Mouse (Mus musculus) heart, postnatal 0 days (tissue): Measurements from ENCODE around the gene Ccdc187.

ENCODE experiments used
- CTCF ChIP-seq: IDR thresholded peaks from 2 replicates; pipeline ENCODE4 v1.5.1; 2016; ENCODE audit warnings: antibody characterized with exemption, control low read depth, low read depth
- EP300 ChIP-seq: IDR thresholded peaks from 2 replicates; pipeline ENCODE4 v1.6.1; 2016; ENCODE audit warnings: antibody characterized with exemption, low read depth

DNA sequence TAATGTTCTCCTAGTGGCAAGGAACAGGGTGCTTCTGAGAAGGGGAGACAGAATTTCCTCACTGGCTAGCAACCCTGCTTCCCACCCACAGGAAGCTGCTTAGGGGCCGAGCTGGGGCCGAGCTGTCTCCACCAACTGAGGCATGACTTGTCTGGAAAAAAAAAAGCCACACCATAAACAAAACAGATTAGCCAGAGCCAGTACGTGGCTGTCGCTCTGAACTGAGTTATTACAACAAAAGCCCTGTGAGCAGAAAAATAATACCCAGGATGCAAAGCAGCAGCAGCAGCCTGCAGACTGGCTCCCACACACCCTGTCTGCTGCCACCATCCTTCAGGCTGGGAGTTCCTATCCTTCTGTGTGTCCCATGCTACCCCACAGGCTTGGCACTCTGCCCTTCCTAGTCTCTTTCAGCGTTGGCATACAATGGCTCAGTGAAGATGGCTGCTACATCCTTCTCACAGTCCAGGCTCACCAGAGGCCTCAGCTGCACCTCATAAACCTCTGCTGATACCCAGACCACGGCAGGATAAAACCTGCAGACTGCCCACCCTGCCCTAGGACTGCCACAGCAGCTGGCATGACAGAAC, 2.3 kb upstream of the Ccdc187 start:
- no peak for TF ChIP-seq CTCF
- no peak for TF ChIP-seq EP300
